Mouse (Mus musculus): ENCODE measurements around the gene Cyp2e1.
"Not testable (repeated sequence)": the region's sequence is repeated elsewhere in the genome, so short reads cannot be mapped to it uniquely, and the experiment has no call there.

The Cyp2e1 gene

DNA sequence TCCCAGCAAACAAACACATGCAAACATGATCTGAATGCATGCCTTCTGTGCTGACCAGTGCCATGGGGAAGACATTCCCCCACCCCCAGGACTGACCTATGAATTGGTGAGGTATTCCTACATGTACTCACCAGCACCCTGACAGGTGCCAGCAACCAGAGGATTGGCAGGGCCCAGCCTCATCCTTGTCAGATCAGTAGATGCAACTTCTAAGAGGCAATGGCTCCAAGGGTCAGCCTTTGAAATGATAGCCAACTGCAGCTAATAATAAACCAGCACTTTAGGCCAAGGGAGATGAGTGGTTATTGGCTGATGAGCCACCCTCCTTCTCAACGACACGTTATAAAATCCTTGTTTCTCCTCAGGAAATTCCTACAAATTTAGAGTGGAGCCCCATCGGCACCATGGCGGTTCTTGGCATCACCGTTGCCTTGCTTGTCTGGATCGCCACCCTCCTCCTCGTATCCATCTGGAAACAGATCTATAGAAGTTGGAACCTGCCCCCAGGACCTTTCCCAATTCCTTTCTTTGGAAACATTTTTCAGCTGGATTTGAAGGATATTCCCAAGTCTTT is at the start of gene Cyp2e1:
Cyp2e1 (plus strand) TSS at position 293 of the 574 bp plus-strand sequence.
- no peak for DNase-seq (ENCODE audit: extremely low spot score, low read depth, low spot score)

DNA sequence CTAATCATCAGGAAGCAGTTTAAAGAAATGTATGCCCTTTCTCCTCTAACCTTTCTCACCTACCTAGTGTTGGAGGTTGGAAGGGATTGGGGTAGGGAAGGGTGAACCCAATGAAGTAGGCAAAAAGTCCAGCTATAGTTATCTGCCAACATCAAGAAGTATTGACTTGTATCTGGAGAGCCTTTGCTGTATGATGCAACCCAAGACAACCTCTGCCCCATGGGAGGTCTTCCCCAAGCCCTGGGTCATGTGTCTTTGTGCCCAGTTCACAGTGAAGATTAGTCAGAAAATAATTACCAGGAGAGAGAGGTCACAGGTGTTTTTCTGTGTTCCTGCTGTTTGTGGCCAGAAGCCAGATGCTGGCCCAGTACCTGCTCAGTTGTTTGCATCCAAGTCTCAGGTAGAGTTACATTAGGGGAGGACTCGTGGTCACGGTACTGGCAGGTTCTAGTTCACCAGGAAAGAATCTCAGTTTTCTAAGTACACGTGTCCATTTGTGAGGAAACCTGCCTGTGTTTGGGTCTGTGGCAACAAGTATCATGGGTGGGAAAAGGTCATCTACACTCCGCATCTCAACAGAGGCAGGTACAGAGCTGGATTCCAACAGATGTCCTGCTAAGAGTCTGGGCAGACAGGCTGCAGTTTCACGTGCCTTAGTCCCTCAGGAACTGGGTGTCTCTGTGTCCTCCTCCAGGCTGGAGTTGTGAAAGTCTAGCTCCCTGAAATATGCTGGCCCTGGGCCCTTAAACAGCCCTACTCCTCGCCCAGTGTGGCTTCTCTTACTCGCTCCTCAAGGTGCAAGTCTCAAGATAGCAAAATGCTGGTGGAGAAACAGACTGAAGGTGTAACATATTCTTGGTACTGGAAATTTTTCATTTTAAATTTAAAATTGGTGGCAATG is 46.1 kb upstream of the Cyp2e1 start:
- no peak for DNase-seq (ENCODE audit: extremely low spot score, low read depth, low spot score)

DNA sequence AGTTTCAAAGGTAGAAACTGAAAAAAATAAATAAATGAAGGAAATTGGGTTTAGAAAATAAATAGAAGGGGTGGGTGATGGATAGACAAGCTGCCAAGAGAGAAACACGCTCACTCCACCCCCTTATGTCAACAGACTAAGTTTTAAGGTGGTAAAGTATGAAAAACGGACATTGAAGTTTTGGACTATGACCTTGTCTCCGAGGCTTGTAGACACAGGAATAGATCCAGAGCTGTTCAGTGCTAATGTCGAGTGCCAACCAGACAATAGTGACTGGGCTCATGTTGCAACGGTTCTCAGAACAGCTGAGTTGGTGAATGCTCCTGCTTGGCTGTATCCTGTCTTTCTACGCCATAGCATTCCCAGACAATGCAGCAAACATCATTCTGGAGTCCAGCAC is 42.4 kb upstream of the Cyp2e1 start:
- DNase-seq (ENCODE audit: extremely low spot score, low read depth, low spot score): no peak

DNA sequence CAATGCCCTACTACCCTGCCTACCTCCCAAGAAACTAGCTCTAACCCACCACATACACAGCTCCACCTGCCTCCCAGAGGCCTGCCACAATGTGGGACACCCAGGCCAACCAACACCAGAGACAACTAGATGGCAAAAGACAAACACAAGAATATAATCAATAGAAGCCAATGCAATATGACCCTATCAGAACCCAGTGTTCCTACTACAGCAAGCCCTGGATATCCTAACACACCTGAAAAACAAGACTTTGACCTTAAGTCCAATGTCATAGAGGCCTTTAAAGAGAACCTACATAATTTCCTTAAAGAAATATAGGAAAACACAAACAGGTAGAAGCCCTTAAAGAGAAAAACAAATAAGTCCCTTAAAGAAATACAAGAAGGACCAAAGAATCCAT is 38.0 kb upstream of the Cyp2e1 start:
- DNase-seq (ENCODE audit: extremely low spot score, low read depth, low spot score): no peak

DNA sequence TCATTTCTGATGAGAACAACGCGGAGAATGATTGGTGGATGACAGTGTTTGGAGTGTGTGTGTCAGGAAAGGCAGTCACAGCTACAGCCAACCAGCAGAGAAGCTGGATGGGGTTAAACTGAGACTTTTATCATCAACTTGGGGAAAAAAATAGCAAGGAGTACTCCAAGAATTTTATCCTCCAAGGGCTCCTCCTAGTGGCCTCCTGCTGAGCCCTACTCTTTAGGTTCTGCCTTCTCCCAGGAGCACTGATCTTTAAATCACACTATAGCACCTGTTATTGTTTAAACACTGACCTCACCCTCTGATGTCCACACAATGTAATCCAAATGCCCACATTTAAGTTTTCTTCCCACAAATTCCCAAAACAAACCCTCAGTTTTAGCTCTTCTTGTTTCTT is 30.4 kb upstream of the Cyp2e1 start:
- no peak for DNase-seq (ENCODE audit: extremely low spot score, low read depth, low spot score)

DNA sequence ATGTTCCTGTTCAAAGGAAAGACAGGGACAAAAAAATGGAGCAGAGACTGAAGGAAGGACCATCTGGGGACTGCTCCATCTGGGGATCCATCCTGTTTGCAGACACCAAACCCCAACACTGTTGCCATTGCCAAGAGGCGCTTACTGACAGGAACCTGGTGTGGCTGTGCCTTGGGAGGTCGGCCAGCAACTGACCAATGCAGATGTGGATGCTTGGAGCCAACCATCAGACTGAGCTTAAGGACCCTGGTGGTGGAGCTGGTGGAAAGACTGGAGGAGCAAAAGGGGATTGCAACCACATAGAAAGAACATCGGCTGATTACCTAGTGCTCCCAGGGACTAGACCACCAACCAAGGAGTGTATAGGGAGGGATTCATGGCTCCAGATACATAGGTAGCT is 16.1 kb upstream of the Cyp2e1 start:
- no peak for DNase-seq (ENCODE audit: extremely low spot score, low read depth, low spot score)

DNA sequence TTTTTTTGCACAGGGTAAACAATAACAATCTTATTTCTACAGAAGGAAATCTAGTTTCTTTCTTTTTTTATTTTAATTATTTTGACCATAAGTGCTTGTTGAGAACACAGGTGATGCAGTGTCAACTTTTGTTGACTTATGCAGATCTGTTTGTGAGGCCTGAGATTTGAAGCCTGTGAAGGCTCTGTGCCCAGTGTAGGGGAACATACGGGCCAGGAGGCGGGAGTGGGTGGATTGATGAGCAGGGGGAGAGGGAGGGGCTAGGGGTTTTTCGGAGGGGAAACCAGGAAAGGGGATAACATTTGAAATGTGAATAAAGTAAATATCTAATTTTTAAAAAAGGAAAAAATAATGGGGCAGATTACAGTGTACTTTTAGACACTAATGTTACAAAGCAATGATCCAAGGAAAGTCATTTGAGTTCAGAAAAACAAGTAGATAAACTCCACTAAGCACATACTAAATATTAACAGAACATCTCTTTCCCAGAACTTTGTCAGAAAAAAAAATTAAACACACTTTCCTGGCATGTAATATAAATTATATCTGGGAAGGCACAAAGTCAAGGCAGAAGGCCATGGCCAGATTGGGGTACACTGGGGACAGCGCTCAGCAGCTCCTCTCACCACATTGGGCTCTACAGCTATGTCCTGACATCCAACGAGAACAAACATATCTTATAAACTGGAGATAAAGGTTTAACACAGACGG is 15.3 kb upstream of the Cyp2e1 start:
- DNase-seq (ENCODE audit: extremely low spot score, low read depth, low spot score): no peak

DNA sequence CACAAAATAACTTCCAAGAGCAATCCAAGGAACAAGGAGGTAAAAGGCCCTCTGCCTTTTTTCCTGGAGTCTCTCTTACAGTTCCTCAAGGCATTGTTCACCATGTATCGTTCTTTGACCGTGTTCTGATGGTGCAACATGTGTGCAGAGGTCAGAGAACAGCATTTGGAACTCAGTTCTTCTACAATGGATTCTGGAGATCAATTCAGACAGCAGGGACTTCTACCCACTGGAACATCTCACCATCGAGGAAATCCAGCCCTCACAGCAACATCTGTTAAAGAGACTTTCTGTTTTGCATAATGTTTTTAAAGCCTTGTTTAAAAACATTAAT is 14.7 kb upstream of the Cyp2e1 start:
- no peak for DNase-seq (ENCODE audit: extremely low spot score, low read depth, low spot score)

DNA sequence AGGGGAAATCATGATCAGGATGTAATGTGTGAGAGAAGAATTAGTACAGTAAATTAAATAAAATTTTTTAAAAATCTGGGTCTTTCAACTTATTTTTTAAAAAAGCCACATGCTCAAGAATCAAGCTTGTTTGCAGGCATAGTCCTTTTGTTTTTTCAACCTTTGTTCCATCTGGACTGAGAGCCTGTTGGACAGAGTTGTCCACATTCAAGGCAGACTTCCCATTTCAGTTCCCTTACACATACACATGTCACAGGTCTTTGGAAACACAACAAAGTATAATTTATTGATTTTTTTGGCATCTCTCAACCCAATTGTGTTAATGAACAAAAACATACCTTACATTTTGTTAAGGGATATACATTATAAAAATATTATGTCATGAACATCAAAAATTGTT is 9.0 kb upstream of the Cyp2e1 start:
- DNase-seq (ENCODE audit: extremely low spot score, low read depth, low spot score): no peak

DNA sequence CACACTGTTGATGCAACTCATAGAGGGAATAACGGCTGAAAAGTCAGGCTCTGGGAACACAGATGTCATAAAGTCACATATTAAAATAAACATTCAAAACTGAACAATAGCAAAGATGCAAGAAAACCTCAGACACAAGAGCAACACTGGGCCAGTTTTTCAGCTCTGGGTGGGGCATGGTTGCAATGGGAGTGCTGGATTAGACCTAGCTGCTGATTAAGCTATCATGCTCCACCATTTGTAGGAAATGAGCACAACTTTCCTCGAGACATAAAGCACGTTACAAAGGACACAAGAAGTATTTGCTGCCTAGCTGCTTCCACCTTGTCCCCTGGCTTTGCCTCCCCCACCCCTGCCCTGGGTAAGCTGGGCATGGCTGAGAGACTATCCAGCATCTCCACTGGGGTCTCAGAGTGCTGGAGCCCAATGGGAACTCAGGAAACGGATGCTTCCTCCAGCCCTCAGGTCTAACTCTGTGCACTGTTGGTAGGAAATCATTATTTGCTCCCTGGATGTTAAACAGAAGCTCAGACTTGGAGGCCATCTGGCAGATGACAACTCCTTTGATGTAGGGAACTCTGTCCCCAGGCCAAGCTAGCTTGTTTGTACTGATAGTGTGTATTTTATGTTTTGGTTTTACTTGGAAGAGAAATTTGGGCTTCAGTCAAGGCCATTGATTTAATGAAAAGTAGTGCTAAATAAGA is 7.2 kb upstream of the Cyp2e1 start:
- no peak for DNase-seq (ENCODE audit: extremely low spot score, low read depth, low spot score)

DNA sequence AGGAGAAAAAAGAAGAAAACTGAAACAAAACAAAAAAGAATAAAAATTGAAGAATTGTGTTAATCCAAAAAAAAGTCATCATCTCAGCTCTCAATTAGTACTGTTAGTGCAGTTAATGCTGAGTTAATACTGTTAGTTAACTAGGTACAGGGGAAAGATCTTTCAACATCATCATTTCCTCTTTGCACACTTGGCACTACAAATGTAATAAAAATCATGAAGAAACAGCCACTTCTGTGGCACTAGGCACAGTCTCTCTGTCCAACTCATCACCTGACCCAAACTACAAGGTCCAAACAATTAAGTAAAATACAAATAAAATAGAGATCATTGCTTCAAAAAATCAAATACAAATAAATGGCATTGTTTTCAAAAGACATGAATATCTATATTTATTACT is 2.9 kb upstream of the Cyp2e1 start:
- no peak for DNase-seq (ENCODE audit: extremely low spot score, low read depth, low spot score)

DNA sequence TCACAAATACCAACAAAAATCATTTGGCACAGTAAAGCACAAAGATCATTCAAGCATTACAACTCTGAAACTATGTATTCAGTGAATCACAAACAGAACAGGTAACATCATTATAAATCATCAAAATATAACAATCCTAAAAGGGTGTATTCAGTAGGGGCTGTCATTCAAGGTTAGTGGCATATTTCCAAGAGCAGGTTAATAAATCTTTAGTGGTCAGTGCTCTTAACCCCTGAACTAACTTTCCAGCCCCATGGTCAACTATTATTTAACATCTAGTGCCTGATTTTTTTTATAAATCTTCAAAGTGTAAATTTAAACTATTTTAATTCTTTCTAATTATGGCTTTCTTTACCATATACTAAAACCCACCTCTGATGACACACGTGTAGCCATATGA is 1.9 kb downstream of the Cyp2e1 start:
- not testable (repeated sequence) for DNase-seq (ENCODE audit: extremely low spot score, low read depth, low spot score)

DNA sequence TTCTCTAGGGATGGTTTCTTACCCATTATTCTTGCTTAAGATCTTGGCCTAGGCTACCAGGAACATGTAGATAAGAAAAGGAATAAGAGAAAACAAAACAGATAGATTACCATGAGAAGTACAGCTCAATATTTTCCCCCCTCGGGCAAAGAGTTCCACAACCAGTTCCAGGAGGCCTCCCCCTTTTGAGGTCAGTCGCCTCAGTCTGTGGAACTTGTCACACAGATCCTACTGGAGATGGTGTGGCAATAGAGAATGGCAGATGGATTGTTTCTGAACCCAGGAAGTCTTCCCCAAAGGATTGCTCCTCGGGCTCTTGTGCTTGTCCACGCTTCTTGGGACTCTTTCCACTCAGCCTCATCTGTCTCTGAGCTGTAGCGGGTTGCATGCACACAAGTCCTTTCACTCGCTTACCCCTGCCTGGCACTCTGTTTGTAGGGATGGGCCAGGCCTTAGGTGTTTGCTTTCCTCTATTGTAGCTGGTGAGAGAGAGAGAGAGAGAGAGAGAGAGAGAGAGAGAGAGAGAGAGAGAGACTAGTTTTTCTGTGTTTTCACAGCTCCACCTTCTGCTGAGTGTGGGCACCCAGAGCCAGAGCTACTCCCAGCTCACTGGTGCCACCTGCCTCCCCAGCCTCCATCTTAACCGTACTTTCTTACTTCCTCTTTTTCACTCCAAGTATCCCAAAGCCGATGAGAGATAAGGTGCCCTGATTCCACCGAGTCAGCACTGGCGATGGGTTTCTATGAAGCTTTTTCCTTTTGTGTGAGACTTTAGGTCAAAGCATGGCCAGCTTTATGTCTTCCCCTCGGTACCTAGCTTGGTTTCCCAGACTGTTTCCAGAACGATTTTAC is 2.6 kb downstream of the Cyp2e1 start:
- DNase-seq (ENCODE audit: extremely low spot score, low read depth, low spot score): no peak

DNA sequence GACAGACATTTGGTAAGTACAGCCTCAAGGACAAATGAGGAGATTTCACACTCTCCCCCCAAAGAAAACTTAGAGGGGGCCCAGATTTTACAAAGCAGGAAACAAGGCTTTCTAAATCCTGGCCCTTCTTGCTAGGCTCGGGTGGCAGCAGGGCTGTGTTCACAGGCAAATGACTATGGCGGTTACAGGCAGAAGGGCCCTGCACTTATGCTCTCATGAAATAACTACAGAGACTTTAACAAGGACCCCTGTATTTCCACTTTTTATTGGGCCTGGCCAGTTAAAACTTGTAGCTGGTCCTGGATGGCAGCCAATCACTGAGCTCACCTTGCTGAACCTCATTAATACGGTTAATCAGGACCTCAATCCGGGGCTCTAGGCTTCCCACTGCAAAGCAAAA is 17.0 kb downstream of the Cyp2e1 start:
- DNase-seq (ENCODE audit: extremely low spot score, low read depth, low spot score): no peak

DNA sequence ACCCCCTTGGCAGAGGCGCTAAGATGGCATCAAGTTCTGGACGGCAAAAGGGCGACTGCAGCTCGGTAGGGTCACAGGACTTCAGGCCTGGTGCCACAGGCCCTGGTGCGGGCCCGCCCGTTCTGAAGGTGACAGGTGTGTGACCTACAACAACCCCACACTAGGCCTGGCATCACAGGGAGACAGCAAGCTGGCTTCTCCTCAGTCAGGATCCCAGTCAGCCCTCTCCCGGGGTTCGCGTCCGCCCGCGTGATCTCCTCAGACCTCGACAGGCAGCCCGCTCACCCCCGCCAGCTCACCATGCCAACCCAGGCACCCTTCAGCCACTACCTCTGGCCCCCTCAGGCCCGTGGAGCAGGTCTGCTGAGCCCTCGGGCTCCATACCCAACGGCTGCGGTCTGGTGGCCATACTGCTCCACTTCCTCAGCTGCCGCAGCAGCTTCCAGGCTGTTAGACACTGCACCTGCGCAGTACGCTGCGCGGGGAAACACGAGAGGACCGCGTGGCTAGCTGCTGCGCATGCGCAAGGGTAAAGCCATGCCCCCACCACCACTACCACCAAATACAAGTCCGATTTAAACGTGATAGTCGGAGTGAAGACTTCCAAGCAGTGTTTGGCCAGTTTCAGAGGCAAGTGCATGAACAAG is 24.0 kb downstream of the Cyp2e1 start, which contains the start of gene Syce1:
Syce1 (minus strand) TSS at position 447 of the 647 bp plus-strand sequence.
- no peak for DNase-seq (ENCODE audit: extremely low spot score, low read depth, low spot score)

DNA sequence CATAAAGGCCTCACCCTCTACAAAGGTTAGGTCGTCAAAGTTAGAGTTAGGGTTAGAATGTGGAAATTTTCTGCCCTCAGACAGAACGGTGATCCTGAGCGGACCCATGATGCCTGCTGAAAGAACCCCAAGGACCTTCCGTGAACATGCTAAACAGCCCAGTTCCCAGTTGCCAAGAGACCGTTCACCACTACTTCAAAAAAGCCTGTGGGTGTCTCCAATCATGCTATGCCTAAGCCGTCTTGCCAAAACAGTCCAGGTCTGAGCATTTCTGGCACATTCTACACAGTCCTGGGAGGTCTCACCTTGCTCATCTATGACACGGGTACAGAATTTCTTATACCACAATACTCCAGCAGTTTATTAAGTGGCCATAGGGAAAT is 24.5 kb downstream of the Cyp2e1 start:
- DNase-seq (ENCODE audit: extremely low spot score, low read depth, low spot score): no peak

DNA sequence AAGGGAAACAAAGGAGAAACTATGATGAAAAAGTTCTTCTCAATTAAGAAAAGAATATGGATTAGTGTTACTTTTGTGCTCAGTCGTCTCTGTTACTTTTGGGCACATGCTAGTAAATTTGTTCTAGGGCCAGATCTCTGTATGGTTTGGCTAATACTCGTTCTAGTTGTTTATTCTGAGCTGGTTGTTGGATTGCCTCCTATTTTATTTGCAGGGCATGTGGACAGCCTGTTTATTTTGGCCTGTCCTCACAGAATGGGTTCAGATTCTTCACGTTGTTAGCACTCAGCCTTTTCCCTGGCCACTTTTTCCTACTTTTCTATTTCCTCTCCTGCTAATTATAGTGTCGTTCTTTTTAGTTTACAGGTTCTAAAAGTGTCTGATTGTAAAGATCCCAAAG is 30.0 kb downstream of the Cyp2e1 start:
- no peak for DNase-seq (ENCODE audit: extremely low spot score, low read depth, low spot score)

DNA sequence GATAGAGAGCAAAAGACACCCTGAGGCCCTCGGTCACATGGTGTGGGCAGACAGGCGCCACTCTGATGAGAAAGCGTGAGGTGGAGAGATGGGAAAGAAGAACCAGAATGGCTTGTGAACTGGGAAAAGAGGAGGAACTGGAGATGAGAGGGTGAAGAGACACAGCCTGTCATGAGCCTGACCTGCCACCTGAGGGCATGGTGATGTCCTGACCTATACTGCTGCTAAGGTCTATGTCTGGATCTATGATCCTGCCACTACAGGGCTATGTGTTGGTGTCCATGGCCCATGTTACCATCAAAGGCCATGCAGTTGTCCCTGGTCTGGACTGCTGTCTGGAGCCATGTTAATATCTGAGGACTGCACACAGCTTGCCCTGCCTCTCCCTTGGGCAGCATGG is 34.1 kb downstream of the Cyp2e1 start:
- no peak for DNase-seq (ENCODE audit: extremely low spot score, low read depth, low spot score)

DNA sequence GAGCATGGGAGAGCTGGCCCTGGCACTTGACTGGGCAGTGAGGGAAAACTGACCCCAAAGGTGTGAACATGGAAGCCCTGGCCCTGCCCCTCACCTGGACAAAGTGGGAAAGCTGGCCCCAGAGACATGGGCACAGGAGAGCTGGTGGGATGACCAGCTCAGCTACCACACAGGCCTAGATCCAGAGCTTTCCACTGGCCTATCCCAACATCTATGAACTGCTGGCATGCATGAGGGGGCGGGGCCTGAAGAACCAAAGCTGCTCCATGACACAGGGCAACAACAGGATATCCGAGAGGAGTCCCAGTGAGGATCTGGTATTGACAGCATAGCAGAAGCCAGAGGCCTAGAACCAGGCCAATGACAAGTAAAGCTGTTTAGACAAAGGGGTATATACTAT is 34.7 kb downstream of the Cyp2e1 start:
- no peak for DNase-seq (ENCODE audit: extremely low spot score, low read depth, low spot score)

DNA sequence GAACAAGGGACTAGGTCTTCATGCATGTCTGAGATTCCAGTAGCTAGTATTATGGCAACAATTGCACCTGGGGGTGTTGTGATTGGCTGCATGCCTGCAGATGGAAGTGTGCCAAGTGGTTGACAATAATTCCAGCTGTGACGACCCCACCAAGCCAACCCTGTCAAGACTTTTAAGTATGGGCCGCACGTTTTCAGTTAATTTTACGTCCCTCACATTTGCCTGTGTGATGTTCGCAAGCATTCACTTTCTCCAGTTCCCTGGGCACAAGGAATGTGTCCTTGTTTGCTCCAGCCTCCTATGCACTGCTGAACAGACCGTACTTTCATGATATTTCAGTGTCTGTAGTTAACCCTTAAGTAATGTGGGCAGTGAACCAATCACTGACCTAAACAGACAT is 39.1 kb downstream of the Cyp2e1 start:
- no peak for DNase-seq (ENCODE audit: extremely low spot score, low read depth, low spot score)
